Mouse (Mus musculus): ENCODE data around the gene Eif2b4.
A peak's percentile ranks its signal among the peaks of the same experiment; 100 is the strongest.
"Not testable (repeated sequence)": the region's sequence is repeated elsewhere in the genome, so short reads cannot be mapped to it uniquely, and the experiment has no call there.

Gene Eif2b4

DNA sequence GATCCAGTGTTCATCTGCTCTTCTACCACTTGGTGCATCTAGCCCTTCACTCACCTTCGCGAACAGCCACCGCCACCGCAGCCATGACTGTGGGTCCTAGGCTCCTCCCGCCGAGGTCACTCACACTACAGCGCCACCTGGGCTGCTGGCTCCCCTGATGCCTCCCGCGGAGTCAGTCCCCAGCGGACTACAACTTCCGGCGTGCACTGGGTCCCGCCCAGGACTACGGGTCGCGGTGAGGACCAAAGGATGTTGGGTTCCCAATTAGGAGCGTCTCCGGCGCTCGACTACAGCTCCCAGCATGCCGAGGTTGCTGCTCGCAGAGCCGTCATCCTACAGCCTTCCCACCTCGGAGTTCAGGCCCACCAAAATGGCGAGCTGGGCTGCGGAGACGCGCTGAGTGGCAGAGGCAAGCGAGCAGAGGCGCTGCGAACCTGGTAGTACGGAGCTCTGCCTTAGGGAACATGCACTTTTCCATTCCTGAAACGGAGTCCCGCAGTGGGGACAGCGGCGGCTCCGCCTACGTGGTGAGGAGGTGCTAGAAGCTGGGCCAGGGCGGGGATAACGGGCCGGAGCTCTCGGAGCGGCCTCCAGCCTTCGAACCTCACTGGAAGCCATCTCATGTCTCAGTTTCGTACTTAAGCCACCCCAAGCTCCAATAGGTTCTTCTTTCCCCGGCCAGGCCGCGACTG, at the start of gene Eif2b4, which contains the start of gene Snx17:
Gene Eif2b4, minus strand, starts transcription at position 492 of the 692 bp plus-strand sequence.
Gene Snx17, plus strand, starts transcription at position 289 of the 692 bp plus-strand sequence.
- peak; percentile 99 to 100 for DNase-seq (ENCODE audit: low spot score in 2 of 2)

DNA sequence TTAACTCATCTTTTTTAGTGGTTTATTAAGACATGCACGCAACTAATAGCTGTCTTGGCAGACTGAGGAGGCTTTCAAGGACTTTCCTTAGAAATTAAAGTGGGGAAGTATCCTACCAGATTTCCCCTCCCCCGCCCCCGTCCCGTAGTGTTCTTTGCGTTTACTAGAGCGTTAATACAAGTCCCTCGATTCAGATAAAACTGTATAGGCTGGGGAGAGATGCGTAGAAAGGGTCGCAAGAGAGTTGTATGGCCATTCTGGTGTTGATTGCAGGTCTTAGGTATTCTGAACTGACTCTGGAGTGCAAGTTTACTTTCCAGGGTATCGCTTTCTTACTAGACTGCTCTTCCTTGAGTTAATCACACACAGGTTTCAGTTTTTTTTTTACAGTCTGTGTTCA, 49.0 kb upstream of the Eif2b4 start:
- no peak for DNase-seq (ENCODE audit: low spot score in 2 of 2)

DNA sequence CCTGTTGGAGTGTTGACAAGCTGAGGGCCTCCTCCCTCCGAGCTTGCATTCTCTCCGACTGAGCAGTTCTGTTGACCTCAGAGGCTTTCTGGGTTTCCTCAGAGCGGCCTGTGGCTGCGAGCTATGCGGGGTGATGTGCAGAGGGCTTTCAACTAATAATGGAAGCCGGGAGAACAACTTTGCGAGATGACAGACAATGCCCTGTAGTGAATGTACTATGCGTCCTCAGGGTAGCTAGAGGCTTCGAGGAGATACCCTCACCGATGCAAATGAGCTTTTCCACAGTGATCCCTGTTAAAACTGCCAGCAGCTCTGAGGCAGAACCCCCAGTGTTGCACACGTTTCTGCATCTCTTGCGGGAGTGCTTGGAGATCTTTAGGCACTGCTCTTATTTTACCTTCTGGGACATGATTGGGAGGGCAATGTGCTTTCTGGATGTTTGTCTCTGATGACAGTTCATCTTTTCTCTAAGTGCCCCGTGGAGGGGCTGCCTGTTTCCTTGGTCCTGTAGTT, 48.3 kb upstream of the Eif2b4 start:
- no peak for DNase-seq (ENCODE audit: low spot score in 2 of 2)

DNA sequence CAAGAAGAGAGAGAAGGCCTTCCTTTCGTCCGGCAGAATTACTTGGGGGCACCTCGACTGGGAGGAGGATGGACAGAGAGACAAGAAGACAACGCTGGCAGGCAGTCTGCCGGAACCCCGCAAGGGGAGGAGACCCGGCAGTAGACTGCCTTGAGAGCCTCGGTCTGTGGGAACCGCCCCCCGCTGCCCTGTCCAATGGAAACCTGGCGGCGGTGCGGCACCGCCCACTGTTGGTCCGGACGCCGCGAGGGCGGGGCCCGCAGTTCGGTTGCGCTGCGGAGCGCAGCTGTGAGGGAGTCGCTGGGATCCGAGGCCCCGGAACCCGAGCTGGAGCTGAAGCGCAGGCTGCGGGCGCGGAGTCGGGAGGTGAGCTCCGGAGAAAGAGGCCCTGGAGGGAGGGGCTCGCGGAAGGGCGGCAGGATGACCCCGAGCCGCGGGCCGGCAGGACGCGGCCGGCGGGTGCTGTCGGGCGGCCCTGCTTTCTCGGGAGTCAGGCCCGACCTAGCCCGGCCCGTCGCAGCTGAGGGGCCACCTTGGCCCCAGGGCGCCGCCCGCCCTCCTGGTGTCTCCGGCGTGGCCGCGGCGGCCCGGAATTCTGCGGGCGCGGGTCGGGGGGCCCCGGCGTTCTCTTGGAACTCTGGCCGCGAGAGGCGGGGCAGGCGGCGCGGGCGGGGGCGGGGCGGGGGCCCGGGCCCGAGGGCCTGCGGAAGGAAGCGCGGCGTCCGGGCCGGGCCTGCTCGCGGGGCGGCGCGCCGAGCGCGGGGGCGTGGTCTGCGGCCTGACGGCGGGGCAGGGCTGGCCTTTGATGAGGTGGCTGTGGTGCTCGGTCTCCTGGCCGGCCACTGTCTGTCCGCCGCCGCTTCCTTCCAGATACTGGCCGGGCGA, 47.6 kb upstream of the Eif2b4 start, which contains the start of the genes Nrbp1 and Gm9970:
Gene Nrbp1, plus strand, starts transcription at position 228 of the 885 bp plus-strand sequence.
Gene Gm9970, minus strand, starts transcription at position 596 of the 885 bp plus-strand sequence.
- peak; percentile 94 to 96 for DNase-seq (ENCODE audit: low spot score in 2 of 2)

DNA sequence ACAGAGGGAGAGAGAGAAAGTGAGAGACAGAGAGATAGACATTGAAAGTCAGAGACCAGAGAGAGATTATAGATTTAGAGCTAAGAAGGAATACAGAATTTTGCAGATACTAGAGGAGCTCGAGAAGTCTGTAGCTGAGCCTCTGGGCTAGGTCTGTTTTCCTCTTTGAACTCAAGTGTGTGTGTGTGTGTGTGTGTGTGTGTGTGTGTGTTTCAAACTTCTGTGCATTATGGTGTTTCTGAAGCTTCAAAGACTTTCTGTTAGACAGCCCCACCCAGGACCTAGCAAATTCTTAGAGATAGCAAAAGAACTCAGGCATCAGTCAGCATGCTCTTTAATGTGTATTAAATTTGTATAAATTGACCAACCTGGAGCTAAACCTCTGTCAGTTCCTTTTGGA, 33.4 kb upstream of the Eif2b4 start:
- no peak for DNase-seq (ENCODE audit: low spot score in 2 of 2)

DNA sequence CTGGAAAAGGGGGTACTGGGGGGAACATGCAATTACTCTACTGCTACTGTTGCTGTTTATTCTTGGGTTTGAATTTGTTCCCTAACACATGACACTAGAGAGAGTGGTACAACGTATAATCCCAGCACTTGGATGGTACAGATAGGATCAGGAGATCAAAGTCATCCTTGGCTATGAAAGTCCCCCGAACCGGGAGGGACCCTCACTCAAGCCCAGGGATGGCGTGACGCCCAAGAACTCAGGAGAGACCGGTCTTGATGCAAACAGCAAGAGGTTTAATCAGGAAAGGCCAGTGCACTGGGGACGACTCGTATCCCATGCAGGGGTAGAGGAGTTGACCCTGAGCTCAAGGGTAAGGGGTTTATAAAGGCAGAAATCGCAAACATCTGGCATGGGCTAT, 29.5 kb upstream of the Eif2b4 start:
- no peak for DNase-seq (ENCODE audit: low spot score in 2 of 2)

DNA sequence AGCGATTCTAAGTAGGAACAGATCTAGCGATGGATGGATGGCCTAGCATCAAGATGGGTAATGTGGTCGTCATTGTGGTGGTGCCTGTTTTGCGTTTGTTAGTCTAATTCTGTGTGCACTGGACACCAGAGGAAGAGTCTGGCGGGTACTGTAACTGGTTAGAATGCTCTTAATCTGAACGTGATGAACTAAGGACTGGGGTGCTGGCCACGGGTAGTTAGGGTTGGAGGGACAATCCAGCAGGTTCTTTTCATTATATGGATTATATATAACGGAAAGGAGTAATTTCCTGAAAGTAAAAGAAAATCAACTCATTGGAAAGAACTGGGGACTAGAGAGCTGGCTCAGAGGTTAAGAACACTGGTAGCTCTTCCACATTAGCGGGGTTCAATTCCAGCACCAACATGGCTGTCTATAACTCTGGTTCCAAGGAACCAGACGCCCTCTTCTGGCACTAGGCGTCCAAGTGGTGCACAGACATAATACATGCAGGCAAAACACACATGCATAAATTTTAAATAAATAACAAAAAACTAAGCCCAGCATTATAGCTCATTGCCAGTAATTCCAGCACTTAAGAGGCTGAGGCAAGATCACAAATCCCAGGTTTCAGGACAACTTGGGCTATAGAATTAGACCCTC, 28.2 kb upstream of the Eif2b4 start:
- no peak for DNase-seq (ENCODE audit: low spot score in 2 of 2)

DNA sequence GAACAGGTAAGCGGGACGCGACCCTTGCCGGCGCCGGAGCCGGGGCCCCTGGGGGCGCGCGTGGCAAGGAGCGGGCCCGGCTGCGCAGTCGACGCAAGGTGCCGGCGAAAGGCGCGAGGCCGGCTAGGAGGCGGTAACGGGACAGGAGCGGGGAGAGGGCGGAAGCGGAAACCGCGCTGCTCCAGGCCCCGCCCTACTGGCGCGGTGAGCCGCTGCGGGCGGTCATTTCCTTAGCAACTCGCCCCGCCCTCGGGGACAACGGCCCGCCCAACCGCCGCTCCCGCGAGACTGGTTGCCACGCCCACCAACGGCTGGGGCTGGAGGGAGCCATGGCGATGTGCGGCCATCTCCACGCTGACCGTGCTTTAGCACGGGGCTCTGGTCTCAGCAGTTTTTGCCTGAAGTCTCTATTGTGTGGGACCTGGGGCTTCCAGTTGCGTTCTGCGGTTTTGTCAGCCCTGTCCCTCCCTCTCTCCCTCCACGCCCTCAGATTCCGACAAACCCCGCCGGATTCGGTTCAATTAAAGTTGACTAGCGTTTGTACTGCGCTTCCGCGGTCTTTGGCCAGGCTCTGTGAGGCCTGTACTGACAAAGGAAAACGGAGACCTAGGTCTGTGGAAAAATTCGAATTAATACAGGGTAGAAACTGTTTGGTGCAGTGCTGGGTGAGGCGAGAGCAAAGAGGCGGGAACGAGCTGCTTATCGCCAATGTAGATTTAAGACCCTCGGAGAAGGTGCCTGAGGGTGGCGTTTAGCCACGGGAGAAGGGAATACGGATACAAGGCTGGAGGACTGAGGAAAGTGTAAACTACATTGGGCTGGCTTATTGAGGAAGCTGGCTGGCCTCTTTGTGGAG, 27.4 kb upstream of the Eif2b4 start, which contains the start of gene Ppm1g:
Gene Ppm1g, minus strand, starts transcription at position 240 of the 856 bp plus-strand sequence.
- peak; percentile 93 for DNase-seq (ENCODE audit: low spot score in 2 of 2)

DNA sequence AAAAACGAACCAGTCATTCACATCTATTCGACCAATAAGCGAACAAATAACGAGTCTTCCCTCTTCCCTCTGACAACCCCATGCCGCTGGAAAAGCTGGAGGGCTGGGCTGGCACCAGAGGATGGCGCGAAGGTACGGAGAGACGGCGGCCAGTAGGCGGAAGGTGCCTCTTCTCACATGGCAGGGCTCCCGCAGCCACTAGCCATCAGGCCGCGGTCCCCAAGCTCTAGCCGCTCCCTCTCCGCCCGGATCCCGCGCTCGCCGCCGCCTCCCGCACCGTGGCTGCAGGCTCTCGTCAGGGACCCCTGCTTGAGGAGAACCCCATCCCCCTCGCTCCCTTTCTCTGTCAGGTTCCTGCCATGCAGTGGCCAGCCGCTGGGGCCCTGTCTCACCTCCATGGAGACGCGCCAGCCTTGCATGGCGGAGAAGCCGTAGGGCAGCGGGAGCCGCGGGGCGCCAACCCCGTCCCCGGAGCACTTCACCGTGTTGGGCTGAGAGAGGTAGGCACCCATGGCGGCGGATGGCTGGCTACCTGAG, 26.7 kb upstream of the Eif2b4 start:
- peak in 1 of 2 experiments; percentile 39 for DNase-seq (ENCODE audit: low spot score in 2 of 2)

DNA sequence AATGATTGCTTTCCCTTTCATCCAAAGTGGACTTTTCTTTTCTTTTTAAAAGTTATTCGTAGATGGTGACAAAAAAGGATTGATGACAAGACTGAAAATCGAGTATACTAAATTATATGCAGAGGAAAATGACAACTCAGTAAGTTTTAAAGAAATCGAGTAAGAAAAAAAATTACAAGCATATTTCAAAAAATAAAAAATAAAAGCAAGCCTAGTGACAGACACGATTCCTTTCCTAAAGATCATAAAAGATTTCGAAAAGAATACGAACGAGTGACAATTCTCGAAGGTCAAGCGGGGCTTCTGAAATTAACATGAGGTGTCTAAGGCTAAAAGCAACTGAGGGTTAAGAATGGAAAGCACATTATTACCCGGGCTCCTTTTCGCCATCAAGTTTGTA, 26.2 kb upstream of the Eif2b4 start:
- no peak for DNase-seq (ENCODE audit: low spot score in 2 of 2)

DNA sequence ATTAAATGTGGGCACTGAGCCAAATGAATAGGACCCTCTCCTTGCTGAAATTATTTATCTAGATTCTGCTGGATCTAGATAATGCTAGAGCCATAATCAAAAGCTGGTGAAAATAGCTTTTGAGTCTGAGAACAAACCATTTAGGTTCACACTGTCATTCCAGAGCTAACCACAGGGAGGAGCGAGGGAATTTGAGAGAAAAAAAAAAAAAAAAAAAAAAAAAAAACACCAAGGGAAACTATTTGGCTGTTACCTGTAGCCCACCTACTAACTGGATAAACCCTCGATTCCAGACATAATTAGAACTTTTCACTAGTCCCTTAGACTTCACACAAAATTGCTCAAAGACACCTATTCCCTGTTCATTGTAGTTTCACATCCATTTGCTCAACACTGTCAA, 25.8 kb upstream of the Eif2b4 start:
- no peak for DNase-seq (ENCODE audit: low spot score in 2 of 2)

DNA sequence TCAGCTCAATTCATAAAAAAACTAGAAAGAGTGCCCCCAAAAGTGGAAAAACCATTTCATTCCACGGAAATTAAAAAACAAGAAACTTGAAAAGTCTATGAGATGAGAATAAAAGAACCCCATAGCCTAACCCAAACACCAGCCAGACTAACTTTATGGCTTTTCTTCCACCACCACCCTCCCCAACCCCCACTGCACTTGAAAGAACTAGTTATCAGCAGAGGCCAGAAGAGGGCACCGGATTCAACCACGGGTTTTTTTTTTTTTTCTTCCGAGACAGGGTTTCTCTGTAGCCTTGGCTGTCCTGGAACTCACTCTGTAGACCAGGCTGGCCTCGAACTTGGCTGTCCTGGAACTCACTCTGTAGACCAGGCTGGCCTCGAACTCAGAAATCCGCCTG, 25.1 kb upstream of the Eif2b4 start:
- no peak for DNase-seq (ENCODE audit: low spot score in 2 of 2)

DNA sequence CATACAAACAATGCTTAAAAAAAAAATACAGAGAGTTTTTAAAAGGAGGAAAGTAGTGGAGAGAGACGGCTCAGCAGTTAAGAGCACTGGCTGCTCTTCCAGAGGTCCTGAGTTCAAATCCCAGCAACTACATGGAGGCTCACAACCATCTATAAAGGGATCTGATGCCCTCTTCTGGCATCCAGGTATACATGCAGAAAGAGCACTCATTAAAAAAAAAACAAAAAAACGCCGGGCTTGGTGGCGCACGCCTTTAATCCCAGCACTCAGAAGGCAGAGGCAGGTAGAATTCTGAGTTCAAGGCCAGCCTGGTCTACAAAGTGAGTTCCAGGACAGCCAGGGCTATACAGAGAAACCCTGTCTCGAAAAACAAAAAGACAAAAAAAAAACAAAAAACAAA, 23.3 kb upstream of the Eif2b4 start:
- not testable (repeated sequence) for DNase-seq (ENCODE audit: low spot score in 2 of 2)

DNA sequence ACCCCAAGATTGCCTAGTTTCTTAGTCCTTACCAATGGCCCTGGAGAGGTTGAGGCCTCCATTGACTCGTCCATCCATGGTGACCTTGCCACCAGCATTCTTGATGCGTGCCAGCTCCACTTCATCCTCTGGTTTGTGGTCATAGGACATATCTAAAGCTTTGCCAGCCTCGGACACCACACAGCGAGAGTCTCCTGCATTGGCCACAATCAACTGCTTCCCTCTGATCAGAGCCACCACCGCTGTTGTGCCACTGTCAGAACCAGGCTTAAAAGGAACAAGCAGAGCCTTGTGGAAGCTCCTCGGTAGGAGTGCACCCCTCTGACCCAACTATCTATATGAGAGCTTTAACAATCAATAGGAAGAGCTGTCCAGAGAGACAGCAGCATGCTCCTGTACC, 11.2 kb upstream of the Eif2b4 start:
- DNase-seq (ENCODE audit: low spot score in 2 of 2): no peak

DNA sequence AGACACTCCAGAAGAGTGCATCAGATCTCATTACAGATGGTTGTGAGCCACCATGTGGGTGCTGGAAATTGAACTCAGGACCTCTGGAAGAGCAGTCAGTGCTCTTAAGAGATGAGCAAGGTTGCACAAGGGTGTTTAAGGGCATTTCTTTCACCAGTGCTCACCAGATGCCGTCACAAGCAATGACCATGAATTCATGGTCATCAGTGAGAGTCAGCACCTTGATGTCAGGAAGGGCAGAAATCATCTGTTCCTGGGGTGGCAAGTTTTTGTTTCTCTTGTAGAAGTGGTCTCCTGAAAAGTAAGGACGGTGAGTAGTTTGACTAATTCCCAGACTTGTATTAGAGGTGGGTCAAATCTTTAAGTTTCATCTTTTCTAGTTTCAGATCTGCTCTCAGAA, 10.6 kb upstream of the Eif2b4 start:
- DNase-seq (ENCODE audit: low spot score in 2 of 2): no peak

DNA sequence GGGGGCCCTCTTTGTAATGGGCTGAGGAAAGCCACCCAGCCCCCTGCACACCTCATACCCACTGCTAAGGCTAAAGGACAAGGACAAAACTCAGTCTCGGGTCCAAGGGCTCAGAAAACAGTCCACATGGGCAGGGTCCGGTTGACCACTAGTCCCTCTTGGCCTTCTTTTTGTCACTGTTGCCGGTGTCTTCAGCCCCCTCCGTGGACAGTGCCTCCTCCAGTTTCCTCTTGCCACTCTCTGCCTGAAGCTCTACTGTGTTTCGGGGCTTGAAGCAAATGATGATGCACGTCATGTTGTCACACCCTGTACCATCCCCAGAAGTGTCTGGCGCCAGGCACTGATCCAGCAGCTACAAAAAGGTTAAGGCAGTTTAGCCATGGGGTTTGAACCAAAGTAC, 9.7 kb upstream of the Eif2b4 start:
- no peak for DNase-seq (ENCODE audit: low spot score in 2 of 2)

DNA sequence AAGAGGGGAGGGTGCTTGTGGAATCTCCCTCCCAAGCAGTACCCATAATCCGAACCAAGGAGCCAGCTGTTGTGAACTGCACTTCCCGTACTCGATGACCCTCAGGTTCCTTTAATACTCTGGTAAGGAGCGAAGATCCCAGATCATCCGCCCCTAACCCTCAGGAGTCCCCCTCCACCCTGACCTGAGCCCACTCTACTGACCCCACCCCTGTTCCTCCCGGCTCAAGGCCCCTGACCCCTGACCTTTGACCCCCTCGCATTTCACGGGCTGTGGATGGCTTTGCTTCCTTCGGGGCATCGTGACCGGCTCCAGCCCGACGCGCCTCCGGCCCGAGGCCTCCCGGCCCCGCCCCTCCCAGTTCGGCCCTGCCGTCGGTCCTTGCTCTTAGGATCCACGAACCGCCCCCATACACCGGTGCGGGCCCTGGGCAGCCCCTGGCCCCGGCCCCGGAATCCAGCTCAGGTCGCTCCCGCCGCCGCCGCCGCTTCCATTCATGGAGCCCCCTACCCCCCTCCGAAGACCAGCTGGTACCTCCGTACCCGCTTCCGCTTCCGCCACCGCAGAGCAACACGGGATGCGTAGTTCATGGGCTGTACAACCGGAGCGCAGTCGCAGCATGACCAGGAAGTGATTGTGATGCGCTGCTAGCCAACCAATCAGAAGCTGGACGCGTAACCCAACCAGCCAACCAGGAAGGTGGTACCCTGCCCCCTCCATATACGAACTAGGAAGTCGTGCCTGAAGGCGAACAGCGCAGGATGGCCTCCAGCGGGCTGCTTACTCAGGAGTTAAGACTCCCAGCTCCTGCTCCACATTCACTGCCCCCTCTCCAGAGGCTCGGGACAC, 8.7 kb upstream of the Eif2b4 start, which contains the start of gene Zfp513:
Gene Zfp513, minus strand, starts transcription at position 562 of the 849 bp plus-strand sequence.
- DNase-seq (ENCODE audit: low spot score in 2 of 2): peak; percentile 98 to 99

DNA sequence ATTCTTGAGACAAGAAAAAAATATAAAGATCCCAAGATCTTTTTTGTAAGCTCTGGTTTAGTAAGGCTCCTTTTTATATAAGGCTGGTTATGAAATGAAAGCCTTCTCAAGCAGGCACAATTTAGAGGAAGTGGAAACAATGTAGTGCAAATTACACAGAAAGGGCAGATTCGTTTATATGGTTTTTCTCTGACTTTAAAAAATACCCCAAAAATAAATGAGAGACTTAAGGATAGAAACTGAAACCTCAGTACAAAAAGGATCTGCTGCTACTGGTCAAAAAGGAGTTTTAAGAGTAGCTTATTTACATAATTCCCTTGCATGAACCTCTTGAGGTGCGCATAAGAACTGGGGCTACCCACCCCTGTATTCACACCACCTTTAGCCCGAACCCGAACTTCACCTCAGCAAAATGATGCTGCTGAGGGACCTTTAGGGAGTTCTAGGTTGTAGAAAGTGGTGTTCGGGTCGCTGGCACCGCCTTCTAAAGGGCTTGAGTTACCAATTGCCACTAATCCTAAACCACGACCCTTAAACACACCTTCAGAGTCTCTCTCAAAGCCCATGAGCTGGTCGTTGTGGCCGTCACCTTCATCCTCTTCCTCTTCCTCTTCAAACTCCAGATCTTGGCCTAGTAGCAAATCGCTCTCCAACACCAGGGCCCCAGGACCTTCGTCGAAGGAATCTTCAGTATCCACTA, 8.0 kb upstream of the Eif2b4 start:
- DNase-seq (ENCODE audit: low spot score in 2 of 2): no peak

DNA sequence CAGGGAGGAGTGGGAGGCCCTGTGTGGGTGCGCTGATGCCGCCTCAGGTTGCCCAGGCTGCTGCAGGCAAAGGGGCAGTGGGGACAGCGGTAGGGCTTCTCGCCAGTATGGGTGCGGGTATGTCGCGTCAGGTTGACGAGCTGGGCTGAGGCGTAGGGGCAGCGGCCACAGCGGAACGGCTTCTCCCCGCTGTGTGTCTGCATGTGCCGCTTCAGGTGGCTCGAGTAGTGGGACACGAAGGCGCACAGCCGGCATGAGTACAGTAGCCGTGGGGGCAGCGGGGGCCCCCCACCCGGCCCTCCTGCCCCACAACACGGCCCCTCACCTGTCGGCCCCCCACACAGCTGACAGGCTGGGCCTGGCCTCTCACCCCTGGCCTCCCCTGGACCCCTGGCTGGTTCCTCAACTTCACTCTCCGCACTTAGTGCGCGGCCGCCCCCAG, 7.1 kb upstream of the Eif2b4 start:
- no peak for DNase-seq (ENCODE audit: low spot score in 2 of 2)

All from right cerebral cortex, postnatal 36 days (tissue).